Mouse (Mus musculus): Measurements from ENCODE around the gene Nrp1. TPM values are rescaled to one million over a fixed set of nuclear protein-coding genes. Genes with fewer than 3 reads are reported as not detected.

The Nrp1 gene
- total RNA-seq, 4 experiments from 2014 or later: 24.9 to 28.0 (median 26.4) TPM

- no peak for DNase-seq (ENCODE audit: low spot score in 2 of 2)
Measured at GRCm38 (mm10) chr8:128370496-128370895, 12.1 kb downstream of the Nrp1 start.

GRCm38 (mm10) chr8:128371026-128371425 is 12.6 kb downstream of the Nrp1 start:
- DNase-seq (ENCODE audit: low spot score in 2 of 2): no peak

GRCm38 (mm10) chr8:128371789-128372188 is 13.4 kb downstream of the Nrp1 start:
- DNase-seq (ENCODE audit: low spot score in 2 of 2): no peak

GRCm38 (mm10) chr8:128372724-128373123 is 14.3 kb downstream of the Nrp1 start:
- no peak for DNase-seq (ENCODE audit: low spot score in 2 of 2)

GRCm38 (mm10) chr8:128373418-128373817 is 15.0 kb downstream of the Nrp1 start:
- no peak for DNase-seq (ENCODE audit: low spot score in 2 of 2)

- no peak for DNase-seq (ENCODE audit: low spot score in 2 of 2)
Measured at GRCm38 (mm10) chr8:128375291-128375690, 16.9 kb downstream of the Nrp1 start.

GRCm38 (mm10) chr8:128383176-128383575 is 24.8 kb downstream of the Nrp1 start:
- no peak for DNase-seq (ENCODE audit: low spot score in 2 of 2)

- DNase-seq (ENCODE audit: low spot score in 2 of 2): no peak
Measured at GRCm38 (mm10) chr8:128384366-128384765, 26.0 kb downstream of the Nrp1 start.

GRCm38 (mm10) chr8:128384921-128385332 is 26.5 kb downstream of the Nrp1 start:
- no peak for DNase-seq (ENCODE audit: low spot score in 2 of 2)

GRCm38 (mm10) chr8:128386963-128387621 is 28.7 kb downstream of the Nrp1 start:
- DNase-seq (ENCODE audit: low spot score in 2 of 2): no peak

- DNase-seq (ENCODE audit: low spot score in 2 of 2): no peak
Measured at GRCm38 (mm10) chr8:128390759-128391158, 32.4 kb downstream of the Nrp1 start.

GRCm38 (mm10) chr8:128391182-128391760 is 32.9 kb downstream of the Nrp1 start:
- DNase-seq (ENCODE audit: low spot score in 2 of 2): no peak

- DNase-seq (ENCODE audit: low spot score in 2 of 2): no peak
Measured at GRCm38 (mm10) chr8:128394671-128395193, 36.3 kb downstream of the Nrp1 start.

- no peak for DNase-seq (ENCODE audit: low spot score in 2 of 2)
Measured at GRCm38 (mm10) chr8:128396968-128397367, 38.6 kb downstream of the Nrp1 start.

GRCm38 (mm10) chr8:128397441-128397840 is 39.0 kb downstream of the Nrp1 start:
- DNase-seq (ENCODE audit: low spot score in 2 of 2): no peak

GRCm38 (mm10) chr8:128398472-128399091 is 40.2 kb downstream of the Nrp1 start:
- no peak for DNase-seq (ENCODE audit: low spot score in 2 of 2)

GRCm38 (mm10) chr8:128400286-128400685 is 41.9 kb downstream of the Nrp1 start:
- DNase-seq (ENCODE audit: low spot score in 2 of 2): no peak

GRCm38 (mm10) chr8:128404876-128405275 is 46.5 kb downstream of the Nrp1 start:
- no peak for DNase-seq (ENCODE audit: low spot score in 2 of 2)

- DNase-seq (ENCODE audit: low spot score in 2 of 2): no peak
Measured at GRCm38 (mm10) chr8:128413381-128413780, 55.0 kb downstream of the Nrp1 start.

- peak in 1 of 2 experiments; percentile 70 for DNase-seq (ENCODE audit: low spot score in 2 of 2)
Measured at GRCm38 (mm10) chr8:128415730-128416684, 57.6 kb downstream of the Nrp1 start.

GRCm38 (mm10) chr8:128416896-128417295 is 58.5 kb downstream of the Nrp1 start:
- no peak for DNase-seq (ENCODE audit: low spot score in 2 of 2)

All from left cerebral cortex, adult 8-10 months (tissue).